Mouse (Mus musculus) kidney, adult 10 weeks (tissue): ENCODE data around the gene Gm13285. TPM values are rescaled to one million over a fixed set of nuclear protein-coding genes. Genes with fewer than 3 reads are reported as not detected.

Experiments
- polyA plus RNA-seq: library from polyadenylated mRNA; stranded (reverse); fragments of 350-450 nt; fragmentation: Illumina TruSeq; extraction: RNeasy Lipid Tissue Mini Kit (QIAGEN cat#74804); gene quantifications from one replicate; pipeline ENCODE4 v1.2.3, GENCODE M21; 2014; ENCODE audit warnings: low read depth, low replicate concordance

Gene Gm13285
- not detected for polyA plus RNA-seq

GRCm38 (mm10) chr4:88799365-88799764, at the start of gene Gm13285:
Gm13285 (plus strand) TSS chr4:88799665.

GRCm38 (mm10) chr4:88754818-88755340, 44.6 kb upstream of the Gm13285 start, which contains the start of gene Gm13271:
Gm13271 (plus strand) TSS chr4:88754868.

GRCm38 (mm10) chr4:88759610-88760268, 39.7 kb upstream of the Gm13285 start, which contains the start of gene Gm13283:
Gm13283 (plus strand) TSS chr4:88760119.

DNA sequence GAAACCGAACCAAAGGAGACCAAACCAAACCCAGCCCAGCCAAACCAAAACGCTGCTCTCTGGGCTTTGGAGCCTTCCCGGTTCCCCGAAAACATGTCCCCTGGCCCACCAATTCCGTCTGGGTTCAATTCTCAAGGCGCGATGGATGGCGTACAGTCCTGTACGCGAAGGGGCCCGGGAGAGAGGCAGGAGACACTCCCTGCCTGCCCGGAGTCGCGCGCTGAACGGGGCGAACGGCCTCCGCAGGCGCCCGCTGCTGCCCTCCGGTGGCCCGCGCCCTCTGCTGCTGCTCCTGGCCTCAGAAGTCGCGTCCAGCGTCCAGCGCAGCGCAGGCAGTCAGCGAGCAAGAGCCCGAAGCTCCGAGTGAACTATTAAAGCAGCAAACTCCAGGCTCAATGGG, 25.9 kb upstream of the Gm13285 start, which contains the start of gene Gm13290:
Gene Gm13290, plus strand, starts transcription at position 301 of the 400 bp plus-strand sequence.

DNA sequence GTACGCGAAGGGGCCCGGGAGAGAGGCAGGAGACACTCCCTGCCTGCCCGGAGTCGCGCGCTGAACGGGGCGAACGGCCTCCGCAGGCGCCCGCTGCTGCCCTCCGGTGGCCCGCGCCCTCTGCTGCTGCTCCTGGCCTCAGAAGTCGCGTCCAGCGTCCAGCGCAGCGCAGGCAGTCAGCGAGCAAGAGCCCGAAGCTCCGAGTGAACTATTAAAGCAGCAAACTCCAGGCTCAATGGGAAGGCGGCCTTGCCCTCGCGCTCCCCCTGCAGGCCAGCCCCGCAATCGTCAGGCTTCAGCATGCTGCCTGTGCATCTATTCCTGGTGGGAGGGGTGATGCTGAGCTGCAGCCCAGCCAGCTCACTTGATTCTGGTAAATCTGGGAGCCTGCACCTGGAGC, 22.8 kb upstream of the Gm13285 start, which contains the start of gene Gm13289:
Gene Gm13289, plus strand, starts transcription at position 301 of the 400 bp plus-strand sequence.

GRCm38 (mm10) chr4:88779550-88779949, 19.9 kb upstream of the Gm13285 start, which contains the start of gene Gm13272:
Gm13272 (plus strand) TSS chr4:88779850.

GRCm38 (mm10) chr4:88781831-88782230, 17.6 kb upstream of the Gm13285 start, which contains the start of gene Ifnz:
Ifnz (plus strand) TSS chr4:88782131.

GRCm38 (mm10) chr4:88785409-88785808, 14.1 kb upstream of the Gm13285 start, which contains the start of gene Gm13276:
Gm13276 (plus strand) TSS chr4:88785709.

GRCm38 (mm10) chr4:88788402-88788801, 11.1 kb upstream of the Gm13285 start, which contains the start of gene Gm13277:
Gm13277 (plus strand) TSS chr4:88788632.

GRCm38 (mm10) chr4:88791250-88791649, 8.2 kb upstream of the Gm13285 start, which contains the start of gene Gm13278:
Gm13278 (plus strand) TSS chr4:88791550.

GRCm38 (mm10) chr4:88793936-88794675, 5.4 kb upstream of the Gm13285 start, which contains the start of gene Gm13275:
Gm13275 (plus strand) TSS chr4:88794487.

DNA sequence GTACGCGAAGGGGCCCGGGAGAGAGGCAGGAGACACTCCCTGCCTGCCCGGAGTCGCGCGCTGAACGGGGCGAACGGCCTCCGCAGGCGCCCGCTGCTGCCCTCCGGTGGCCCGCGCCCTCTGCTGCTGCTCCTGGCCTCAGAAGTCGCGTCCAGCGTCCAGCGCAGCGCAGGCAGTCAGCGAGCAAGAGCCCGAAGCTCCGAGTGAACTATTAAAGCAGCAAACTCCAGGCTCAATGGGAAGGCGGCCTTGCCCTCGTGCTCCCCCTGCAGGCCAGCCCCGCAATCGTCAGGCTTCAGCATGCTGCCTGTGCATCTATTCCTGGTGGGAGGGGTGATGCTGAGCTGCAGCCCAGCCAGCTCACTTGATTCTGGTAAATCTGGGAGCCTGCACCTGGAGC, 2.4 kb upstream of the Gm13285 start, which contains the start of gene Gm13279:
Gene Gm13279, plus strand, starts transcription at position 301 of the 400 bp plus-strand sequence.

GRCm38 (mm10) chr4:88802954-88803353, 3.5 kb downstream of the Gm13285 start, which contains the start of gene Gm13287:
Gm13287 (plus strand) TSS chr4:88803254.

GRCm38 (mm10) chr4:88805231-88805630, 5.8 kb downstream of the Gm13285 start, which contains the start of gene Gm13288:
Gm13288 (plus strand) TSS chr4:88805531.

DNA sequence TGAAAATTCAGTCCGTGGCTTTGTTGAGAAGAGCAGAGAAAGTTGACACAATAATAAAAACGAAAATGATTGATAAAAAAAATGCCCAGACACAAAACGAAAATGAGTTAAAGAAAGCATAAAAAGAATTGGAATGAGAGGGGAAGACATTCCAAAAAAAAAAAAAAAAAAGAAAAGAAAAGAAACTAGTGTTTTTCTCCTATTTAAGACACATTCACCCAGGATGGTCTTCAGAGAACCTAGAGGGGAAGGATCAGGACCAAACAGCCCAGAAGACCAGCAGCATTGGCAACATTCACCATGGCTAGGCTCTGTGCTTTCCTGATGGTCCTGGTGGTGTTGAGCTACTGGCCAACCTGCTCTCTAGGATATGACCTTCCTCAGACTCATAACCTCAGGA, 16.5 kb downstream of the Gm13285 start, which contains the start of gene Ifna7:
Gene Ifna7, plus strand, starts transcription at position 301 of the 400 bp plus-strand sequence.

GRCm38 (mm10) chr4:88819659-88820058, 20.2 kb downstream of the Gm13285 start, which contains the start of gene Ifna11:
Ifna11 (plus strand) TSS chr4:88819959.

DNA sequence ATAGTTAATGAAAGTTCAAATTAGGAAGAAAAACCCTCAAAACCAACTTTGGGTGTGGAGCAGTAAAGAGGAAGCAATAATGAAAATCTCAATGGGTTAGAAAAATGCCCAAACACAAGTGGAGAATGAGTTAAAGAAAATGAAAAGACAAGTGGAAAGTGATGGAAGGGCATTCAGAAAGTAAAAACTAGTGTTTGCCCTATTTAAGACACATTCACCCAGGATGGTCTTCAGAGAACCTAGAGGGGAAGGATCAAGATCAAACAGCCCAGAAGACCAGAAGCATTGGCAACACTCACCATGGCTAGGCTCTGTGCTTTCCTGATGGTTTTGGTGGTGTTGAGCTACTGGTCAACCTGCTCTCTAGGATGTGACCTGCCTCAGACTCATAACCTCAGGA, 27.7 kb downstream of the Gm13285 start, which contains the start of gene Ifna6:
Gene Ifna6, plus strand, starts transcription at position 301 of the 400 bp plus-strand sequence.

GRCm38 (mm10) chr4:88835225-88835624, 35.8 kb downstream of the Gm13285 start, which contains the start of gene Ifna5:
Ifna5 (plus strand) TSS chr4:88835525.

GRCm38 (mm10) chr4:88841438-88841911, 42.0 kb downstream of the Gm13285 start, which contains the start of gene Ifna4:
Ifna4 (plus strand) TSS chr4:88841861.

DNA sequence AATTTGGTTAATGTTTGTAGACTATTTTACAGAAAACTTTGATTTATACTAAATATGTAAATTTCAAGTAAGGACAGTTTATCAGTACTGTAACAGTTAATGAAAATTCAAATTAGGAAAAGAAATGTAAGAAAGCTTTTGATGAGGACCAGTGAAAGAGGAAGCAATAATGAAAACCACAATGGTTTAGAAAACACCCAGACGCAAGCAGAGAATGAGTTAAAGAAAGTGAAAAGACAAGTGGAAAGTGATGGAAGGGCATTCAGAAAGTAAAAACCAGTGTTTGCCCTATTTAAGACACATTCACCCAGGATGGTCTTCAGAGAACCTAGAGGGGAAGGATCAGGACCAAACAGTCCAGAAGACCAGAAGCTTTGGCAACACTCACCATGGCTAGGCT, 50.2 kb downstream of the Gm13285 start, which contains the start of gene Ifna1:
Gene Ifna1, plus strand, starts transcription at position 390 of the 400 bp plus-strand sequence.

